Mouse (Mus musculus): Measurements from ENCODE around the gene 1700016K19Rik. TPM values are rescaled to one million over a fixed set of nuclear protein-coding genes. Genes with fewer than 3 reads are reported as not detected.

Gene 1700016K19Rik
- total RNA-seq (2021) (not detected), polyA plus RNA-seq (2012; rRNA removed) (1.3 TPM in 1 of 2 replicates, not detected in the other)
- long read RNA-seq = 0 reads

DNA sequence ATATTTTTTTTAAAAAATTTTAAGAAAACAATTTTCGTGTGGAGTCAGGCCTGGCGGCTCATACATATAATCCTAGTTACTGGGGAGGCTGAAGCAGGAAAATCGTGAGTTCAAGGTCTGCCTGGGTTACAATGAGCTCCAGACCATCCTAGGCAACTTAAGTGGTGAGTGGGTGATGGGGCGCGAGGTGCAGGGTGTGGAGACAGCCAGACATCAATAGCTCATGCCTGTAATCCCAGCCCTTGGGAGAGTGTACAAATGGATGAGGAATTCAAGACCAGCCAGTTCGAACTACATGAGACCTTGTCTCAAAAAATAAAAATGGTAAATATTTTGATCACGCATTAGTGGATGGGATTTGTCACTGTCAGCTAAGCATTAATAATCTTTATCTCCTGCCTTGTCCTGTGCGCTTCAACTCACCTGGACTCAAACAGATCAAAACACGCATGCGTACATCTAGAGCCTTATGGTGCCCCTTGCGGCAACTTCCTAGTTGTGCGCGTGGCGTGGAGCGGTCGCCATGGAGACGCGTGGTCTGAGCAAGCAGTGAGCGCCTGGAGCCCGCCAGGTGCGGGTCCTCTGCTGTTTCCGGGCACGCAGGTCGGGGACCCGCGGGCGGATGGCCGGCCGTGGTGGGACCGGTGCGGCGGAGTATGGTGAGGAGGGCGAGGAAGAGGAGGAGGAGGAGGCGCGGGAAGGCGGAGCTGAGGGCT lies at the start of gene 1700016K19Rik:
TSS of gene 1700016K19Rik (plus strand) at position 473 of the 716 bp plus-strand sequence.
- Histone ChIP-seq H3K4me3 (peak within 1 kb of the TSS; percentile 52), H3K27me3 (ENCODE audit: control insufficient read depth, insufficient read depth, low read length) (no peaks in the 10 kb centered on the region), H3K79me2 (replicated peaks; ENCODE audit: control insufficient read depth, insufficient read depth, low read length) (no peaks in the 10 kb centered on the region), H3K4me1 (ENCODE audit: control insufficient read depth, insufficient read depth, low read length) (peaks cover 1% of the 10 kb centered on the region), H3K27ac (no peak within 1 kb of the TSS), H3K36me3 (ENCODE audit: control insufficient read depth, insufficient read depth, low read length) (no peaks in the 10 kb centered on the region), H3K9ac (ENCODE audit: low read depth, low read length) (0 out of 2 replicates have a peak within 1 kb of the TSS, but pooled peaks have one; percentile 3)
- TF ChIP-seq CTCF (IDR thresholded peaks at IDR 0.05) = peak; percentile 74
- no peak for TF ChIP-seq EP300 (IDR thresholded peaks at IDR 0.05; ENCODE audit: insufficient read depth, low read depth, low read length)
- DNase-seq = peak; percentile 76 to 80
- 13% methylated on average over 34 of the region's 36 CpGs for WGBS
- intact Hi-C loops (cut with DNase I) = no loop called here

- no peak overlapping the region for H3K27ac ChIP-seq
- no peak for DNase-seq
- H3K4me3 ChIP-seq = no peak overlapping the region
- no peaks in the 10 kb centered on the region for H3K79me2 ChIP-seq (replicated peaks; ENCODE audit: control insufficient read depth, insufficient read depth, low read length)
- intact Hi-C loops (cut with DNase I) = no loop called here
- H3K36me3 ChIP-seq (ENCODE audit: control insufficient read depth, insufficient read depth, low read length) = no peaks in the 10 kb centered on the region
- H3K4me1 ChIP-seq (ENCODE audit: control insufficient read depth, insufficient read depth, low read length) = no peaks in the 10 kb centered on the region
- WGBS = 79% methylated on average over 3 of the region's 3 CpGs
- no peaks in the 10 kb centered on the region for H3K27me3 ChIP-seq (ENCODE audit: control insufficient read depth, insufficient read depth, low read length)
- H3K9ac ChIP-seq (ENCODE audit: low read depth, low read length) = no peak overlapping the region
- TF ChIP-seq EP300 (IDR thresholded peaks at IDR 0.05; ENCODE audit: insufficient read depth, low read depth, low read length) = no peak
- TF ChIP-seq CTCF (IDR thresholded peaks at IDR 0.05) = no peak
- TF ChIP-seq POLR2A (IDR thresholded peaks at IDR 0.05; ENCODE audit: insufficient read depth, low read depth, low read length) = no peak
Measured at GRCm38 (mm10) chr11:75950459-75950858, 49.3 kb upstream of the 1700016K19Rik start.

GRCm38 (mm10) chr11:75951895-75952294 lies 47.8 kb upstream of the 1700016K19Rik start:
- DNase-seq = no peak
- Histone ChIP-seq H3K27ac (no peak overlapping the region), H3K4me1 (ENCODE audit: control insufficient read depth, insufficient read depth, low read length) (no peaks in the 10 kb centered on the region), H3K9ac (ENCODE audit: low read depth, low read length) (no peak overlapping the region), H3K36me3 (ENCODE audit: control insufficient read depth, insufficient read depth, low read length) (no peaks in the 10 kb centered on the region), H3K79me2 (replicated peaks; ENCODE audit: control insufficient read depth, insufficient read depth, low read length) (no peaks in the 10 kb centered on the region), H3K4me3 (no peak overlapping the region), H3K27me3 (ENCODE audit: control insufficient read depth, insufficient read depth, low read length) (no peaks in the 10 kb centered on the region)
- TF ChIP-seq CTCF (IDR thresholded peaks at IDR 0.05) (no peak), EP300 (IDR thresholded peaks at IDR 0.05; ENCODE audit: insufficient read depth, low read depth, low read length) (no peak), POLR2A (IDR thresholded peaks at IDR 0.05; ENCODE audit: insufficient read depth, low read depth, low read length) (no peak)
- intact Hi-C loops (cut with DNase I) = no loop called here
- WGBS = 76% methylated on average over 5 of the region's 5 CpGs

GRCm38 (mm10) chr11:75954896-75955295 lies 44.8 kb upstream of the 1700016K19Rik start:
- TF ChIP-seq CTCF (IDR thresholded peaks at IDR 0.05) (no peak), POLR2A (IDR thresholded peaks at IDR 0.05; ENCODE audit: insufficient read depth, low read depth, low read length) (no peak), EP300 (IDR thresholded peaks at IDR 0.05; ENCODE audit: insufficient read depth, low read depth, low read length) (no peak)
- intact Hi-C loops (cut with DNase I) = no loop called here
- no peaks in the 10 kb centered on the region for H3K4me1 ChIP-seq (ENCODE audit: control insufficient read depth, insufficient read depth, low read length)
- WGBS = 83% methylated on average over 9 of the region's 9 CpGs
- H3K79me2 ChIP-seq (replicated peaks; ENCODE audit: control insufficient read depth, insufficient read depth, low read length) = no peaks in the 10 kb centered on the region
- no peak overlapping the region for H3K4me3 ChIP-seq
- H3K27me3 ChIP-seq (ENCODE audit: control insufficient read depth, insufficient read depth, low read length) = no peaks in the 10 kb centered on the region
- H3K9ac ChIP-seq (ENCODE audit: low read depth, low read length) = no peak overlapping the region
- no peak overlapping the region for H3K27ac ChIP-seq
- no peaks in the 10 kb centered on the region for H3K36me3 ChIP-seq (ENCODE audit: control insufficient read depth, insufficient read depth, low read length)
- no peak for DNase-seq

DNA sequence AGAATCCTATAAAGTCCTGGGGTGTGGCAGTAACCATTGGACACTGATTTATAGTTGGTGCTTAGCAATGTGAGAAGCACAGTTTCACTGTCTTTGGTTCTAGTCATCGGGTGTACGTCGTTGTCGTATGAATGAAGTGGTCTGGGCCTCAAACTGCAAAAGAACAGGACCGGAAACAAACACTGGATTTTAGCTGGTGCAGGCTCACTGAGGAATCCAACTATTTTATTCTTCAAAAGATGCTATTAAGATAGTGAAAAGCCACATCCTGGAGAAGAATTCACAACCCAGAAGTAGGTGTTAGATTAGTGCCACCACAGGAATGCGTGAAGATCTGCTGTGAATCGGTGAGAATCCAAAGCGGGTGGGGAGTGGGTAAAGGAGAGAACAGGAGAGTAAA lies 43.1 kb upstream of the 1700016K19Rik start:
- no peak for TF ChIP-seq CTCF (IDR thresholded peaks at IDR 0.05)
- TF ChIP-seq POLR2A (IDR thresholded peaks at IDR 0.05; ENCODE audit: insufficient read depth, low read depth, low read length) = no peak
- no peak for TF ChIP-seq EP300 (IDR thresholded peaks at IDR 0.05; ENCODE audit: insufficient read depth, low read depth, low read length)
- Histone ChIP-seq H3K27ac (no peak overlapping the region), H3K4me3 (no peak overlapping the region), H3K79me2 (replicated peaks; ENCODE audit: control insufficient read depth, insufficient read depth, low read length) (no peaks in the 10 kb centered on the region), H3K36me3 (ENCODE audit: control insufficient read depth, insufficient read depth, low read length) (no peaks in the 10 kb centered on the region), H3K4me1 (ENCODE audit: control insufficient read depth, insufficient read depth, low read length) (no peaks in the 10 kb centered on the region), H3K27me3 (ENCODE audit: control insufficient read depth, insufficient read depth, low read length) (no peaks in the 10 kb centered on the region), H3K9ac (ENCODE audit: low read depth, low read length) (no peak overlapping the region)
- intact Hi-C loops (cut with DNase I) = no loop called here
- WGBS = 78% methylated on average over 8 of the region's 8 CpGs
- no peak for DNase-seq

DNA sequence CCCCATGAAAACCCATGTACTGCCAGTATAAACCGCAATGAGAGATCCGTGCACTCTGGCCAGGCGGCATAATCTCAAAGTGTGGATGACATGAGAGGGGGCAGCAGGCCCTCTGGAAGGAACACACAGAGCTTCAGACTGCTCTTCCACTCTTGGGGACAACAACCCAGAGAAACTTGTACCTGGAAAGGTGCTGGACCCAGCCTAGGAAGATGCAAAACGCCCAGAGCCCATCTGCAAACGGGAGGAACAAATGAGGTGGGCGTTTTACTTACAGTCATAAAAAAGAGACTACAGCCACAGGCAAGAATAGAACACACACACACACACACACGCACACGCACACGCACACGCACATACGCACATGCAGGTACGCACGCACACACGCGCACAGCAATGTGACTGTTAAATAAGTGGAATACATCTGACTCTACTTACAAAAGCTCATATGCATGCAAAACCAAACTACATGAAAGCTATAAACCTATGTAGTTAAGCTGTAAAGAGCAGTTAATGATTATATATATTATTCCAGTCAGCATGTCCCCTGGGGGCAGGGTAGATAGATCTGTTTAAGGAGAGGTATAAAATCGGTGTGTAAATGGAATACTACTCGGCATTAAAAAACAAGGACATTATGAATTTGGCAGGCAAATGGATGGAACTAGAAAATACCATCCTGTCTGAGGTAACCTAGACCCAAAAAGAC lies 42.4 kb upstream of the 1700016K19Rik start:
- TF ChIP-seq EP300 (IDR thresholded peaks at IDR 0.05; ENCODE audit: insufficient read depth, low read depth, low read length) = no peak
- no peaks in the 10 kb centered on the region for H3K36me3 ChIP-seq (ENCODE audit: control insufficient read depth, insufficient read depth, low read length)
- no peaks in the 10 kb centered on the region for H3K27me3 ChIP-seq (ENCODE audit: control insufficient read depth, insufficient read depth, low read length)
- H3K27ac ChIP-seq = no peak overlapping the region
- no peaks in the 10 kb centered on the region for H3K79me2 ChIP-seq (replicated peaks; ENCODE audit: control insufficient read depth, insufficient read depth, low read length)
- 92% methylated on average over 17 of the region's 17 CpGs for WGBS
- H3K4me1 ChIP-seq (ENCODE audit: control insufficient read depth, insufficient read depth, low read length) = no peaks in the 10 kb centered on the region
- H3K4me3 ChIP-seq = no peak overlapping the region
- no peak for DNase-seq
- H3K9ac ChIP-seq (ENCODE audit: low read depth, low read length) = no peak overlapping the region
- intact Hi-C loops (cut with DNase I) = no loop called here

Measured in heart, adult 2 months (tissue).